Mouse (Mus musculus): ENCODE data around the gene Pfn1.

GRCm38 (mm10) chr11:70648512-70648911 is 5.9 kb downstream of the Pfn1 start:
- no peak for TF ChIP-seq GATA1 (IDR thresholded peaks at IDR 0.05; ENCODE audit: borderline replicate concordance, low read length)
- no peak for TF ChIP-seq FLI1 (IDR thresholded peaks at IDR 0.05; ENCODE audit: low read length)

Data from megakaryocyte, embryonic 14.5 days (primary cell).